Mouse (Mus musculus): ENCODE measurements at regions not wholly inside any gene's neighbourhood (a gene's known extent, or its start where the extent isn't known, plus 50 kb on each side); places are given as distances from the start of the nearest gene placed in this dataset.

GRCm38 (mm10) chr1:35600847-35601246 is 467.4 kb upstream of the Hs6st1 start:
- ATAC-seq (ENCODE audit: low FRiP score, low TSS enrichment): no peak
- H3K4me3 ChIP-seq (ENCODE audit: low read length): no peak overlapping the region
- no peak overlapping the region for H3K4me2 ChIP-seq (replicated peaks; ENCODE audit: low read depth, low read length)
- no peaks in the 10 kb centered on the region for H3K36me3 ChIP-seq (ENCODE audit: control insufficient read depth, insufficient read depth, low read length)
- no peaks in the 10 kb centered on the region for H3K4me1 ChIP-seq (ENCODE audit: control insufficient read depth, insufficient read depth, low read length)
- no peaks in the 10 kb centered on the region for H3K27me3 ChIP-seq (ENCODE audit: control insufficient read depth, insufficient read depth, low read length)
- WGBS: 99% methylated on average over 3 of the region's 3 CpGs
- H3K27ac ChIP-seq (ENCODE audit: low read depth, low read length): no peak overlapping the region
- no peaks in the 10 kb centered on the region for H3K9me3 ChIP-seq (ENCODE audit: control insufficient read depth, low read length)
- H3K9ac ChIP-seq (ENCODE audit: low read depth, low read length): no peak overlapping the region

GRCm38 (mm10) chr1:35615131-35615530 is 453.1 kb upstream of the Hs6st1 start:
- no peak overlapping the region for H3K4me3 ChIP-seq (ENCODE audit: low read length)
- no peaks in the 10 kb centered on the region for H3K4me1 ChIP-seq (ENCODE audit: control insufficient read depth, insufficient read depth, low read length)
- no peaks in the 10 kb centered on the region for H3K27me3 ChIP-seq (ENCODE audit: control insufficient read depth, insufficient read depth, low read length)
- ATAC-seq (ENCODE audit: low FRiP score, low TSS enrichment): no peak
- WGBS: 84% methylated on average over 3 of the region's 3 CpGs
- no peak overlapping the region for H3K4me2 ChIP-seq (replicated peaks; ENCODE audit: low read depth, low read length)
- no peak overlapping the region for H3K9ac ChIP-seq (ENCODE audit: low read depth, low read length)
- no peaks in the 10 kb centered on the region for H3K36me3 ChIP-seq (ENCODE audit: control insufficient read depth, insufficient read depth, low read length)
- H3K9me3 ChIP-seq (ENCODE audit: control insufficient read depth, low read length): no peaks in the 10 kb centered on the region
- H3K27ac ChIP-seq (ENCODE audit: low read depth, low read length): no peak overlapping the region

GRCm38 (mm10) chr1:35619476-35619875 is 448.7 kb upstream of the Hs6st1 start:
- Histone ChIP-seq H3K36me3 (ENCODE audit: control insufficient read depth, insufficient read depth, low read length) (no peaks in the 10 kb centered on the region), H3K27me3 (ENCODE audit: control insufficient read depth, insufficient read depth, low read length) (no peaks in the 10 kb centered on the region), H3K4me2 (replicated peaks; ENCODE audit: low read depth, low read length) (no peak overlapping the region), H3K9me3 (ENCODE audit: control insufficient read depth, low read length) (no peaks in the 10 kb centered on the region), H3K9ac (ENCODE audit: low read depth, low read length) (no peak overlapping the region), H3K27ac (ENCODE audit: low read depth, low read length) (no peak overlapping the region), H3K4me1 (ENCODE audit: control insufficient read depth, insufficient read depth, low read length) (no peaks in the 10 kb centered on the region), H3K4me3 (ENCODE audit: low read length) (no peak overlapping the region)
- WGBS: 82% methylated on average over 4 of the region's 4 CpGs
- no peak for ATAC-seq (ENCODE audit: low FRiP score, low TSS enrichment)

- ATAC-seq (ENCODE audit: low FRiP score, low TSS enrichment): peak; percentile 46
- H3K9ac ChIP-seq (ENCODE audit: low read depth, low read length): no peak overlapping the region
- no peak overlapping the region for H3K4me3 ChIP-seq (ENCODE audit: low read length)
- H3K27me3 ChIP-seq (ENCODE audit: control insufficient read depth, insufficient read depth, low read length): no peaks in the 10 kb centered on the region
- no peaks in the 10 kb centered on the region for H3K4me1 ChIP-seq (ENCODE audit: control insufficient read depth, insufficient read depth, low read length)
- 30% methylated on average over 7 of the region's 7 CpGs for WGBS
- no peaks in the 10 kb centered on the region for H3K9me3 ChIP-seq (ENCODE audit: control insufficient read depth, low read length)
- H3K4me2 ChIP-seq (replicated peaks; ENCODE audit: low read depth, low read length): no peak overlapping the region
- no peak overlapping the region for H3K27ac ChIP-seq (ENCODE audit: low read depth, low read length)
- no peaks in the 10 kb centered on the region for H3K36me3 ChIP-seq (ENCODE audit: control insufficient read depth, insufficient read depth, low read length)
These were observed 425.6 kb upstream of the Hs6st1 start for GRCm38 (mm10) chr1:35642595-35642994.

GRCm38 (mm10) chr1:35653119-35653956 is 414.9 kb upstream of the Hs6st1 start:
- Histone ChIP-seq H3K27ac (ENCODE audit: low read depth, low read length) (no peak overlapping the region; the same call in 1 of the 2 replicates), H3K4me1 (ENCODE audit: control insufficient read depth, insufficient read depth, low read length) (no peaks in the 10 kb centered on the region), H3K9ac (ENCODE audit: low read depth, low read length) (no peak overlapping the region), H3K36me3 (ENCODE audit: control insufficient read depth, insufficient read depth, low read length) (no peaks in the 10 kb centered on the region), H3K9me3 (ENCODE audit: control insufficient read depth, low read length) (no peaks in the 10 kb centered on the region), H3K4me2 (replicated peaks; ENCODE audit: low read depth, low read length) (no peak overlapping the region), H3K4me3 (ENCODE audit: low read length) (no peak overlapping the region), H3K27me3 (ENCODE audit: control insufficient read depth, insufficient read depth, low read length) (no peaks in the 10 kb centered on the region)
- no peak for ATAC-seq (ENCODE audit: low FRiP score, low TSS enrichment)
- 61% methylated on average over 13 of the region's 13 CpGs for WGBS

GRCm38 (mm10) chr1:35663006-35663405 is 405.2 kb upstream of the Hs6st1 start:
- Histone ChIP-seq H3K27ac (ENCODE audit: low read depth, low read length) (no peak overlapping the region), H3K9me3 (ENCODE audit: control insufficient read depth, low read length) (peaks cover 4% of the 10 kb centered on the region; the same call in 1 of the 2 replicates), H3K36me3 (ENCODE audit: control insufficient read depth, insufficient read depth, low read length) (no peaks in the 10 kb centered on the region), H3K9ac (ENCODE audit: low read depth, low read length) (no peak overlapping the region), H3K4me1 (ENCODE audit: control insufficient read depth, insufficient read depth, low read length) (no peaks in the 10 kb centered on the region), H3K27me3 (ENCODE audit: control insufficient read depth, insufficient read depth, low read length) (no peaks in the 10 kb centered on the region), H3K4me3 (ENCODE audit: low read length) (no peak overlapping the region), H3K4me2 (replicated peaks; ENCODE audit: low read depth, low read length) (no peak overlapping the region)
- ATAC-seq (ENCODE audit: low FRiP score, low TSS enrichment): no peak
- 95% methylated on average over 4 of the region's 4 CpGs for WGBS

GRCm38 (mm10) chr1:35673524-35673923 is 394.7 kb upstream of the Hs6st1 start:
- Histone ChIP-seq H3K27ac (ENCODE audit: low read depth, low read length) (no peak overlapping the region), H3K9ac (ENCODE audit: low read depth, low read length) (no peak overlapping the region), H3K36me3 (ENCODE audit: control insufficient read depth, insufficient read depth, low read length) (no peaks in the 10 kb centered on the region), H3K27me3 (ENCODE audit: control insufficient read depth, insufficient read depth, low read length) (no peaks in the 10 kb centered on the region), H3K4me3 (ENCODE audit: low read length) (no peak overlapping the region), H3K9me3 (ENCODE audit: control insufficient read depth, low read length) (no peaks in the 10 kb centered on the region), H3K4me1 (ENCODE audit: control insufficient read depth, insufficient read depth, low read length) (no peaks in the 10 kb centered on the region), H3K4me2 (replicated peaks; ENCODE audit: low read depth, low read length) (no peak overlapping the region)
- no peak for ATAC-seq (ENCODE audit: low FRiP score, low TSS enrichment)
- 88% methylated on average over 4 of the region's 4 CpGs for WGBS

GRCm38 (mm10) chr1:35673992-35674391 is 394.2 kb upstream of the Hs6st1 start:
- H3K4me2 ChIP-seq (replicated peaks; ENCODE audit: low read depth, low read length): no peak overlapping the region
- no peaks in the 10 kb centered on the region for H3K9me3 ChIP-seq (ENCODE audit: control insufficient read depth, low read length)
- no peak for ATAC-seq (ENCODE audit: low FRiP score, low TSS enrichment)
- H3K9ac ChIP-seq (ENCODE audit: low read depth, low read length): no peak overlapping the region
- H3K4me1 ChIP-seq (ENCODE audit: control insufficient read depth, insufficient read depth, low read length): no peaks in the 10 kb centered on the region
- H3K27me3 ChIP-seq (ENCODE audit: control insufficient read depth, insufficient read depth, low read length): no peaks in the 10 kb centered on the region
- WGBS: 90% methylated on average over 1 of the region's 1 CpGs
- no peaks in the 10 kb centered on the region for H3K36me3 ChIP-seq (ENCODE audit: control insufficient read depth, insufficient read depth, low read length)
- no peak overlapping the region for H3K27ac ChIP-seq (ENCODE audit: low read depth, low read length)
- H3K4me3 ChIP-seq (ENCODE audit: low read length): no peak overlapping the region

- Histone ChIP-seq H3K27ac (ENCODE audit: low read depth, low read length) (no peak overlapping the region), H3K9ac (ENCODE audit: low read depth, low read length) (no peak overlapping the region), H3K4me1 (ENCODE audit: control insufficient read depth, insufficient read depth, low read length) (no peaks in the 10 kb centered on the region), H3K4me2 (replicated peaks; ENCODE audit: low read depth, low read length) (no peak overlapping the region), H3K27me3 (ENCODE audit: control insufficient read depth, insufficient read depth, low read length) (no peaks in the 10 kb centered on the region), H3K4me3 (ENCODE audit: low read length) (no peak overlapping the region), H3K9me3 (ENCODE audit: control insufficient read depth, low read length) (no peaks in the 10 kb centered on the region), H3K36me3 (ENCODE audit: control insufficient read depth, insufficient read depth, low read length) (no peaks in the 10 kb centered on the region)
- ATAC-seq (ENCODE audit: low FRiP score, low TSS enrichment): no peak
- 83% methylated on average over 8 of the region's 8 CpGs for WGBS
These were observed 385.7 kb upstream of the Hs6st1 start for GRCm38 (mm10) chr1:35682511-35682949.

All from kidney, embryonic 14.5 days (tissue).